Mouse (Mus musculus): ENCODE measurements at regions not wholly inside any gene's neighbourhood (a gene's known extent, or its start where the extent isn't known, plus 50 kb on each side); places are given as distances from the start of the nearest gene placed in this dataset.

GRCm38 (mm10) chr4:154749996-154750395, 82.3 kb upstream of the Actrt2 start:
- no peak for ATAC-seq (ENCODE audit: low FRiP score)
- no peak for DNase-seq (ENCODE audit: low spot score)
- H3K27ac ChIP-seq: no peak overlapping the region
- no peaks in the 10 kb centered on the region for H3K9me3 ChIP-seq (ENCODE audit: control insufficient read depth, low read length)
- H3K4me2 ChIP-seq (replicated peaks): no peak overlapping the region
- no peaks in the 10 kb centered on the region for H3K27me3 ChIP-seq (ENCODE audit: control insufficient read depth, insufficient read depth, low read length)
- H3K4me1 ChIP-seq (replicated peaks; ENCODE audit: control insufficient read depth, insufficient read depth, low read length): no peaks in the 10 kb centered on the region
- no peak overlapping the region for H3K4me3 ChIP-seq (replicated peaks; ENCODE audit: low read length)
- no peaks in the 10 kb centered on the region for H3K36me3 ChIP-seq (replicated peaks; ENCODE audit: control insufficient read depth, insufficient read depth)
- WGBS: 85% methylated on average over 2 of the region's 2 CpGs
- H3K9ac ChIP-seq: no peak overlapping the region

GRCm38 (mm10) chr4:154750440-154751107, 82.9 kb upstream of the Actrt2 start:
- Histone ChIP-seq H3K9me3 (ENCODE audit: control insufficient read depth, low read length) (no peaks in the 10 kb centered on the region), H3K36me3 (replicated peaks; ENCODE audit: control insufficient read depth, insufficient read depth) (no peaks in the 10 kb centered on the region), H3K9ac (no peak overlapping the region), H3K4me1 (replicated peaks; ENCODE audit: control insufficient read depth, insufficient read depth, low read length) (no peaks in the 10 kb centered on the region), H3K27ac (no peak overlapping the region), H3K4me2 (replicated peaks) (no peak overlapping the region), H3K27me3 (ENCODE audit: control insufficient read depth, insufficient read depth, low read length) (no peaks in the 10 kb centered on the region), H3K4me3 (replicated peaks; ENCODE audit: low read length) (no peak overlapping the region)
- no peak for ATAC-seq (ENCODE audit: low FRiP score)
- 58% methylated on average over 14 of the region's 14 CpGs for WGBS
- no peak for DNase-seq (ENCODE audit: low spot score)

- DNase-seq (ENCODE audit: low spot score): no peak
- H3K9ac ChIP-seq: no peak overlapping the region
Observed at GRCm38 (mm10) chr4:154754445-154754844, 82.8 kb upstream of the Ttc34 start.

GRCm38 (mm10) chr4:154756740-154757446, 80.4 kb upstream of the Ttc34 start:
- 40% methylated on average over 10 of the region's 10 CpGs for WGBS
- no peak for DNase-seq (ENCODE audit: low spot score)

More at GRCm38 (mm10) chr4:154754445-154754844, 82.8 kb upstream of the Ttc34 start:
- WGBS: 80% methylated on average over 8 of the region's 8 CpGs
- Histone ChIP-seq H3K36me3 (replicated peaks; ENCODE audit: control insufficient read depth, insufficient read depth) (no peaks in the 10 kb centered on the region), H3K4me2 (replicated peaks) (no peak overlapping the region), H3K4me3 (replicated peaks; ENCODE audit: low read length) (no peak overlapping the region), H3K4me1 (replicated peaks; ENCODE audit: control insufficient read depth, insufficient read depth, low read length) (no peaks in the 10 kb centered on the region), H3K27me3 (ENCODE audit: control insufficient read depth, insufficient read depth, low read length) (no peaks in the 10 kb centered on the region), H3K9me3 (ENCODE audit: control insufficient read depth, low read length) (no peaks in the 10 kb centered on the region), H3K27ac (no peak overlapping the region)
- ATAC-seq (ENCODE audit: low FRiP score): no peak

DNA sequence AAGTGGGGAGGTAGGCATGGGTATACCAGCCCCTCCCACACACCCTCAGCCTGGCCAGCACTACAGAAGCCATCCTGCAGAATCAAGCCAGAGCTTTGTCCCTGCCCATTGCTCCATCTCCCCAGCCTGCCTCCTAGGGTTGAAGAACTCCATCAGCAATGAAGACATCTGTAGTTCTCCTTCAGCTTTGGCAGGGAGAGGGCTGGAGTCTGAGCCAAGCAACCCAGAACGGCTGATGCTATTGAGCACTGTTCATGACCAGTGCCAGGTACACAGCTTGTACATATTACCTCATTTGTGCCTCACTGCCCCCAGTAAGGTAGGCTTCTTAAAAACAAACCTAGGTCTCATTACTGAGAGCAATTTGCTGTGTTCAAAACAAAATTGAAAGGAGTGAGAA, 77.4 kb upstream of the Ttc34 start:
- ATAC-seq (ENCODE audit: low FRiP score) (no peak), DNase-seq (ENCODE audit: low spot score) (no peak)
- H3K4me1 ChIP-seq (replicated peaks; ENCODE audit: control insufficient read depth, insufficient read depth, low read length): no peaks in the 10 kb centered on the region
- 78% methylated on average over 1 of the region's 1 CpGs for WGBS
- H3K9ac ChIP-seq: no peak overlapping the region
- H3K4me3 ChIP-seq (replicated peaks; ENCODE audit: low read length): no peak overlapping the region
- no peak overlapping the region for H3K4me2 ChIP-seq (replicated peaks)
- no peaks in the 10 kb centered on the region for H3K27me3 ChIP-seq (ENCODE audit: control insufficient read depth, insufficient read depth, low read length)
- no peaks in the 10 kb centered on the region for H3K36me3 ChIP-seq (replicated peaks; ENCODE audit: control insufficient read depth, insufficient read depth)
- H3K9me3 ChIP-seq (ENCODE audit: control insufficient read depth, low read length): no peaks in the 10 kb centered on the region
- H3K27ac ChIP-seq: no peak overlapping the region

More at GRCm38 (mm10) chr4:154756740-154757446, 80.4 kb upstream of the Ttc34 start:
- H3K36me3 ChIP-seq (replicated peaks; ENCODE audit: control insufficient read depth, insufficient read depth): no peaks in the 10 kb centered on the region
- no peaks in the 10 kb centered on the region for H3K9me3 ChIP-seq (ENCODE audit: control insufficient read depth, low read length)
- H3K4me3 ChIP-seq (replicated peaks; ENCODE audit: low read length): no peak overlapping the region
- no peak overlapping the region for H3K9ac ChIP-seq
- H3K27me3 ChIP-seq (ENCODE audit: control insufficient read depth, insufficient read depth, low read length): no peaks in the 10 kb centered on the region
- H3K27ac ChIP-seq: no peak overlapping the region
- H3K4me2 ChIP-seq (replicated peaks): no peak overlapping the region
- ATAC-seq (ENCODE audit: low FRiP score): peak; percentile 27; the same call in 1 of the 2 replicates
- no peaks in the 10 kb centered on the region for H3K4me1 ChIP-seq (replicated peaks; ENCODE audit: control insufficient read depth, insufficient read depth, low read length)

- H3K9me3 ChIP-seq (ENCODE audit: control insufficient read depth, low read length): no peaks in the 10 kb centered on the region
- 68% methylated on average over 6 of the region's 6 CpGs for WGBS
- H3K4me1 ChIP-seq (replicated peaks; ENCODE audit: control insufficient read depth, insufficient read depth, low read length): no peaks in the 10 kb centered on the region
- H3K9ac ChIP-seq: no peak overlapping the region
- ATAC-seq (ENCODE audit: low FRiP score) (no peak), DNase-seq (ENCODE audit: low spot score) (no peak)
- no peak overlapping the region for H3K4me3 ChIP-seq (replicated peaks; ENCODE audit: low read length)
- H3K27ac ChIP-seq: no peak overlapping the region
- H3K4me2 ChIP-seq (replicated peaks): no peak overlapping the region
- no peaks in the 10 kb centered on the region for H3K27me3 ChIP-seq (ENCODE audit: control insufficient read depth, insufficient read depth, low read length)
- no peaks in the 10 kb centered on the region for H3K36me3 ChIP-seq (replicated peaks; ENCODE audit: control insufficient read depth, insufficient read depth)
Observed at GRCm38 (mm10) chr4:154764238-154764637, 73.0 kb upstream of the Ttc34 start.

GRCm38 (mm10) chr4:154766158-154766557, 71.1 kb upstream of the Ttc34 start:
- Histone ChIP-seq H3K4me1 (replicated peaks; ENCODE audit: control insufficient read depth, insufficient read depth, low read length) (0 out of 2 replicates have a peak, but pooled peaks cover 2% of the 10 kb centered on the region), H3K9me3 (ENCODE audit: control insufficient read depth, low read length) (no peaks in the 10 kb centered on the region), H3K4me2 (replicated peaks) (no peak overlapping the region), H3K4me3 (replicated peaks; ENCODE audit: low read length) (no peak overlapping the region), H3K36me3 (replicated peaks; ENCODE audit: control insufficient read depth, insufficient read depth) (no peaks in the 10 kb centered on the region), H3K27ac (no peak overlapping the region), H3K9ac (no peak overlapping the region), H3K27me3 (ENCODE audit: control insufficient read depth, insufficient read depth, low read length) (no peaks in the 10 kb centered on the region)
- no peak for ATAC-seq (ENCODE audit: low FRiP score)
- no peak for DNase-seq (ENCODE audit: low spot score)
- 71% methylated on average over 2 of the region's 2 CpGs for WGBS

DNA sequence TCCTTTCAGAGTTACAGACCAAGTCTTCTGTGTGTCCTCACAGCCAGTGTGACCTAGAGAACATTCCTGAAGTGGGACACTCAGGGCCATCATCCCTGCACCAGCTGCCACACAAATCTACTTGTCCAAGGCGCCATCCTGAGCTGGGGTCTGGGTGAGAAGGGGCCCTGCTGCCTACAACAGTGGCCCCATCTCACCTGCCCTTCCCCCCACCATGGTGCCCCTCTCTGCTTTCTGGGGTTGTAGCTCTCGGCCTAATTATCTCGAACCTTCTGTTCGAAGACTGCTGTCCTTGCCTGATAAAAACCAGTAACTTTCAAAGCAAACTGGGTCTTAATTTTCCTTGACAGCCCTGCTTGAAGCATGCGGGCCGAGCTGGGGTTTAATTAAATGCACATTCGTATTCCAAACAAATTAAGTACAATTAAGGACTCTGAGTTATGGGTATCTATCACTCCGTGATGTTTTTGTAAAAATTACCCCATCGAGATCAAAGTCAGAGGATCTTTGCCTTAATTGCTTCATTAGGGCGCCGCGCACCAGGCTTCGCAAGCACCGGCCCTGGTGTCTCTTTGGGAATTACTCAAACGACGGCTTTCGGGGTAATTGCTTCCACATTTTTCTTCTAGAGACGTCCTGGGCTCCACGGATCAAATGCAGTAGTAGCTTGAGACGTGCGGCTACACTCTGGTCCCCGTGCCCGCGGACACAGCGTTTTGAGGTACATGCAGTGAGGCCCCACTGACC, 65.8 kb upstream of the Ttc34 start:
- WGBS: 51% methylated on average over 25 of the region's 25 CpGs
- Histone ChIP-seq H3K4me1 (replicated peaks; ENCODE audit: control insufficient read depth, insufficient read depth, low read length) (0 out of 2 replicates have a peak, but pooled peaks cover 4% of the 10 kb centered on the region), H3K36me3 (replicated peaks; ENCODE audit: control insufficient read depth, insufficient read depth) (no peaks in the 10 kb centered on the region), H3K4me3 (replicated peaks; ENCODE audit: low read length) (no peak overlapping the region), H3K4me2 (replicated peaks) (no peak overlapping the region), H3K9me3 (ENCODE audit: control insufficient read depth, low read length) (no peaks in the 10 kb centered on the region), H3K27ac (no peak overlapping the region), H3K9ac (no peak overlapping the region), H3K27me3 (ENCODE audit: control insufficient read depth, insufficient read depth, low read length) (no peaks in the 10 kb centered on the region)
- DNase-seq (ENCODE audit: low spot score) (no peak), ATAC-seq (ENCODE audit: low FRiP score) (no peak)

- DNase-seq (ENCODE audit: low spot score) (no peak), ATAC-seq (ENCODE audit: low FRiP score) (no peak)
- Histone ChIP-seq H3K4me3 (replicated peaks; ENCODE audit: low read length) (no peak overlapping the region), H3K36me3 (replicated peaks; ENCODE audit: control insufficient read depth, insufficient read depth) (no peaks in the 10 kb centered on the region), H3K9ac (no peak overlapping the region), H3K27me3 (ENCODE audit: control insufficient read depth, insufficient read depth, low read length) (no peaks in the 10 kb centered on the region), H3K9me3 (ENCODE audit: control insufficient read depth, low read length) (no peaks in the 10 kb centered on the region), H3K27ac (no peak overlapping the region), H3K4me2 (replicated peaks) (no peak overlapping the region), H3K4me1 (replicated peaks; ENCODE audit: control insufficient read depth, insufficient read depth, low read length) (0 out of 2 replicates have a peak, but pooled peaks cover 4% of the 10 kb centered on the region)
- 82% methylated on average over 4 of the region's 4 CpGs for WGBS
Observed at GRCm38 (mm10) chr4:154772077-154772462, 65.2 kb upstream of the Ttc34 start.

All from hindbrain, embryonic 14.5 days (tissue).